Mouse (Mus musculus) intestine, postnatal 0 days (tissue): Measurements from ENCODE around the gene Srd5a2. TPM values are rescaled to one million over a fixed set of nuclear protein-coding genes. Genes with fewer than 3 reads are reported as not detected.

Experiments used
- ATAC-seq: fragments of 200-750 bp; cut with Nextera tagmentation; 2 replicates; pipeline ENCODE4 v1.8.0; 2017; ENCODE audit warnings: mild to moderate bottlenecking, moderate TSS enrichment, moderate library complexity
- H3K27ac ChIP-seq: fragments of 300-500 bp; sonication (generic); 2 replicates; pipeline ENCODE4 v1.5.1; 2014; ENCODE audit warnings: mild to moderate bottlenecking, low read depth, low read length, moderate library complexity
- H3K27me3 ChIP-seq: fragments of 300-500 bp; sonication (generic); replicated peaks from 2 replicates; pipeline ENCODE4 v1.6.1; 2014; ENCODE audit warnings: low read length, mixed read lengths; ENCODE audit not compliant: control insufficient read depth, insufficient read depth
- H3K36me3 ChIP-seq: fragments of 300-500 bp; sonication (generic); 2 replicates; pipeline ENCODE4 v1.6.1; 2014; ENCODE audit warnings: mild to moderate bottlenecking, moderate library complexity; ENCODE audit not compliant: control insufficient read depth, insufficient read depth
- H3K4me1 ChIP-seq: fragments of 300-500 bp; sonication (generic); replicated peaks from 2 replicates; pipeline ENCODE4 v1.6.1; 2014; ENCODE audit warnings: antibody characterized with exemption, low read length, mixed read lengths; ENCODE audit not compliant: control insufficient read depth, insufficient read depth
- H3K4me2 ChIP-seq: fragments of 300-500 bp; sonication (generic); replicated peaks from 2 replicates; pipeline ENCODE4 v1.6.1; 2014; ENCODE audit warnings: low read depth, mild to moderate bottlenecking, moderate library complexity
- H3K4me3 ChIP-seq: fragments of 300-500 bp; sonication (generic); 2 replicates; pipeline ENCODE4 v1.5.1; 2014; ENCODE audit warnings: low read depth, low read length
- H3K9ac ChIP-seq: fragments of 300-500 bp; sonication (generic); 2 replicates; pipeline ENCODE4 v1.6.1; 2014; ENCODE audit warnings: mild to moderate bottlenecking, low read depth, low read length
- H3K9me3 ChIP-seq: fragments of 300-500 bp; sonication (generic); 2 replicates; pipeline ENCODE4 v1.6.1; 2016; ENCODE audit warnings: mixed run types; ENCODE audit not compliant: control insufficient read depth
- CTCF ChIP-seq: sonication (generic); IDR thresholded peaks from 2 replicates; pipeline ENCODE4 v1.5.1; 2016; ENCODE audit warnings: low read depth, mild to moderate bottlenecking, control low read depth, antibody characterized with exemption, moderate library complexity
- WGBS: fragments of 180-500 bp; shearing (Covaris S2); extraction: QIAGEN DNeasy Blood & Tissue Kit; methylation state at CpG from one replicate; pipeline ENCODE4 v1.1.7; 2014; 5-methylcytosine and 5-hydroxymethylcytosine counted together
- polyA plus RNA-seq: library from polyadenylated mRNA; unstranded; fragments of >200 nt; fragmentation: Nextera tagmentation; extraction: Ambion mirVana; gene quantifications from 2 replicates; pipeline ENCODE4 v1.2.1, GENCODE M21; 2015

Srd5a2 gene
- polyA plus RNA-seq, 1 experiment from 2014 or later: not detected

GRCm38 (mm10) chr17:73976066-73976465 lies 71.7 kb downstream of the Srd5a2 start:
- Histone ChIP-seq H3K4me3 (no peak overlapping the region), H3K9ac (no peak overlapping the region), H3K9me3 (no peaks in the 10 kb centered on the region), H3K4me1 (no peaks in the 10 kb centered on the region), H3K36me3 (no peaks in the 10 kb centered on the region), H3K27ac (no peak overlapping the region), H3K4me2 (no peak overlapping the region), H3K27me3 (no peaks in the 10 kb centered on the region)
- ATAC-seq: no peak
- no peak for TF ChIP-seq CTCF

- Histone ChIP-seq H3K4me3 (no peak overlapping the region), H3K9ac (no peak overlapping the region), H3K27me3 (no peaks in the 10 kb centered on the region), H3K36me3 (no peaks in the 10 kb centered on the region), H3K27ac (no peak overlapping the region), H3K4me1 (no peaks in the 10 kb centered on the region), H3K4me2 (no peak overlapping the region), H3K9me3 (no peaks in the 10 kb centered on the region)
- ATAC-seq: no peak
- TF ChIP-seq CTCF: no peak
- 88% methylated on average over 11 of the region's 11 CpGs for WGBS
Observed at GRCm38 (mm10) chr17:73972648-73973047, 75.1 kb downstream of the Srd5a2 start.

- no peak for TF ChIP-seq CTCF
Observed at GRCm38 (mm10) chr17:73971291-73971690, 76.4 kb downstream of the Srd5a2 start.

DNA sequence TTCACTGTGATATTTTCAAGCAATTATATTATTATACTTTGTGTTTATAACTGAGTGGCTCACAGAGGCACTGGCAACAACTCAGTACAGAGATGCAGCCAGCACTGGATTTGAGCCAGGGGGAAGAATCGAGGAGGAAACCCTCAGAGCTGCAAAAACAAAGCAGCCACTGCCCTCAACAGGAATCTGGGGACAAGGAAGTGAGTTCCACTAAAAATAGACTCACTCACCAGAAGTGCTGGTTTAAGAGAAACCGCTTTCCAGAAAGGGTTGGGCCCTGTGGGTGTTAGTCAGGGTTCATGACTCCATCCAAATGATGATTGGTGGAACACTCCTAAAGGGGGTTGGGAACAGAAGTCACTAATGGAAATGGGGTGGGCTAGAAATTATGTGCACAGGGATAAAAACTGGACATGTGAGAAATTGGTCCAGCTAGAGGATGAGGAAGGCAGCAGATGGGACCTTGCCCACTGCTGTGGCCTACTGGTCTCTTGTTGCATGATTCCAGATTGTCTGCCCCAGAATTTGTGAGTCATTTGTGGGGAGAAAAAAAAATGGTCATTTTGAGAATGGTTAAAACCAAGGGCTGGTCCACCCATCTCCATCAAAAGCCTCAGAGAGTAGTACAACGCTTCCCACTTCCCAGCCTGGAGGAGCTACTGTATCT lies 77.2 kb downstream of the Srd5a2 start:
- 49% methylated on average over 3 of the region's 3 CpGs for WGBS
- no peak for ATAC-seq
- no peaks in the 10 kb centered on the region for H3K36me3 ChIP-seq
- no peaks in the 10 kb centered on the region for H3K9me3 ChIP-seq
- no peak overlapping the region for H3K27ac ChIP-seq
- peak; percentile 28; the same call in 1 of the 2 replicates for TF ChIP-seq CTCF
- H3K4me2 ChIP-seq: no peak overlapping the region
- H3K27me3 ChIP-seq: no peaks in the 10 kb centered on the region
- no peaks in the 10 kb centered on the region for H3K4me1 ChIP-seq
- no peak overlapping the region for H3K9ac ChIP-seq
- no peak overlapping the region for H3K4me3 ChIP-seq

More at GRCm38 (mm10) chr17:73971291-73971690, 76.4 kb downstream of the Srd5a2 start:
- Histone ChIP-seq H3K4me3 (no peak overlapping the region), H3K4me2 (no peak overlapping the region), H3K27ac (no peak overlapping the region), H3K36me3 (no peaks in the 10 kb centered on the region), H3K27me3 (no peaks in the 10 kb centered on the region), H3K9me3 (no peaks in the 10 kb centered on the region), H3K4me1 (no peaks in the 10 kb centered on the region), H3K9ac (no peak overlapping the region)
- no peak for ATAC-seq
- WGBS: 74% methylated on average over 4 of the region's 4 CpGs

Other genes starting within 250 kb of the Srd5a2 start
- gene Ehd3, start 243.8 kb downstream of the Srd5a2 start, polyA plus RNA-seq: 5.0 and 5.3 TPM in 2 replicates
- 42.9 and 51.1 TPM in 2 replicates for gene Xdh, start 97.7 kb downstream of the Srd5a2 start, polyA plus RNA-seq
- 40.7 and 42.6 TPM in 2 replicates for gene Memo1, start 247.6 kb upstream of the Srd5a2 start, polyA plus RNA-seq